Mouse (Mus musculus) testis, adult 2 months (tissue): ENCODE measurements around the gene Cyp4f14.

Source experiments
- CTCF ChIP-seq: fragments of 200-500 bp; IDR thresholded peaks from 2 replicates; pipeline ENCODE4 v1.5.1; 2012; ENCODE audit warnings: low read depth, mild to moderate bottlenecking, inconsistent platforms, low read length, moderate library complexity; ENCODE audit not compliant: control insufficient read depth, insufficient read depth, insufficient replicate concordance
- POLR2A ChIP-seq: fragments of 200-500 bp; IDR thresholded peaks from 2 replicates; pipeline ENCODE4 v1.6.1; 2012; ENCODE audit warnings: low read depth, mild to moderate bottlenecking, inconsistent platforms, low read length, moderate library complexity; ENCODE audit not compliant: control insufficient read depth

DNA sequence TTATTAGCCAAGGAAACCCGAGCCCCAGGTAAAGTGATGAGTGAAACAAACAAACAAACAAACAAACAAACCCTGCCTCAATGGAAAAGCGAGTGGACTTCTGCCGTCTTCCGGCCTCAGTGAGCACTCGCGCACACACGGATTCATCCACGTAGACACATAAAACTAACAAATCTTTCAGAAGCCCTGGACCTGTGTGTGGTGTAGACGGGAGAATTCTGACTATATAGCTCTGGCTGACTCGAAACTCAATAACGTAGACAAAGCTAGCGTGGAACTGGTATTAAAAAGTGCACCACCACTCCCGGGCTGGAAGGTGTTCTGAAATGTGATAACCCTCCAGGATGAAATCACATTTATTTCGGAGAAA lies 48.1 kb upstream of the Cyp4f14 start:
- TF ChIP-seq CTCF: no peak
- TF ChIP-seq POLR2A: no peak
